Mouse (Mus musculus) heart, adult 2 months (tissue): ENCODE results near the gene Slc25a10. TPM values are rescaled to one million over a fixed set of nuclear protein-coding genes. Genes with fewer than 3 reads are reported as not detected.
"Not testable (repeated sequence)": the region's sequence is repeated elsewhere in the genome, so short reads cannot be mapped to it uniquely, and the experiment has no call there.

Source experiments
- DNase-seq, 2 experiments: peaks; one replicate each; pipeline ENCODE4 v3.0.0; 2021
- H3K27ac ChIP-seq: fragments of 200-600 bp; 2 replicates; pipeline ENCODE4 v1.8.1; 2022
- H3K27me3 ChIP-seq: fragments of 200-500 bp; 2 replicates; pipeline ENCODE4 v1.6.1; 2012; ENCODE audit warnings: mild to moderate bottlenecking, low read length, inconsistent platforms, mixed read lengths; ENCODE audit not compliant: control insufficient read depth, insufficient read depth
- H3K36me3 ChIP-seq: fragments of 200-500 bp; 2 replicates; pipeline ENCODE4 v1.6.1; 2012; ENCODE audit warnings: low read length, inconsistent platforms; ENCODE audit not compliant: control insufficient read depth, insufficient read depth
- H3K4me1 ChIP-seq: fragments of 200-500 bp; 2 replicates; pipeline ENCODE4 v1.6.1; 2011; ENCODE audit warnings: low read length; ENCODE audit not compliant: control insufficient read depth, insufficient read depth
- H3K4me3 ChIP-seq: fragments of 200-600 bp; 2 replicates; pipeline ENCODE4 v1.8.1; 2022
- H3K79me2 ChIP-seq: fragments of 200-500 bp; replicated peaks from 2 replicates; pipeline ENCODE4 v1.6.1; 2012; ENCODE audit warnings: mild to moderate bottlenecking, inconsistent platforms, low read length, moderate library complexity, mixed read lengths; ENCODE audit not compliant: control insufficient read depth, insufficient read depth
- H3K9ac ChIP-seq: fragments of 200-500 bp; 2 replicates; pipeline ENCODE4 v1.6.1; 2012; ENCODE audit warnings: low read depth, mild to moderate bottlenecking, control low read depth, inconsistent platforms, low read length, mixed read lengths
- CTCF ChIP-seq: fragments of 200-600 bp; IDR thresholded peaks from 2 replicates; pipeline ENCODE4 v1.8.1; 2022; ENCODE audit warnings: antibody characterized with exemption, mild to moderate bottlenecking, moderate library complexity
- EP300 ChIP-seq: fragments of 200-500 bp; IDR thresholded peaks from 2 replicates; pipeline ENCODE4 v1.6.1; 2011; ENCODE audit warnings: low read depth, low read length, control low read depth; ENCODE audit not compliant: insufficient read depth
- POLR2A ChIP-seq: fragments of 200-500 bp; IDR thresholded peaks from 2 replicates; pipeline ENCODE4 v1.6.1; 2011; ENCODE audit warnings: mild to moderate bottlenecking, low read depth, low read length, control low read depth; ENCODE audit not compliant: insufficient read depth
- WGBS: fragments of 180-500 bp; shearing (Covaris S2); methylation state at CpG from one replicate; pipeline ENCODE4 v1.1.7; 2018; 5-methylcytosine and 5-hydroxymethylcytosine counted together
- intact Hi-C: fragments of 180-260 bp; cut with DNase I; formaldehyde crosslinking; loops from one replicate; pipeline ENCODE4 v1.15.1; 2025
- polyA plus RNA-seq: library from polyadenylated mRNA; depleted of rRNA; stranded (reverse); fragments of >200 nt; gene quantifications from 2 replicates; pipeline ENCODE4 v1.2.3, GENCODE M21; 2012
- total RNA-seq, 2 experiments: library from RNA; stranded (reverse); gene quantifications; 2 replicates each; pipeline ENCODE4 v1.2.3; 2021

Gene Slc25a10
- total and polyA plus RNA-seq, 3 experiments: 14.1 to 40.9 (median 14.6) TPM

DNA sequence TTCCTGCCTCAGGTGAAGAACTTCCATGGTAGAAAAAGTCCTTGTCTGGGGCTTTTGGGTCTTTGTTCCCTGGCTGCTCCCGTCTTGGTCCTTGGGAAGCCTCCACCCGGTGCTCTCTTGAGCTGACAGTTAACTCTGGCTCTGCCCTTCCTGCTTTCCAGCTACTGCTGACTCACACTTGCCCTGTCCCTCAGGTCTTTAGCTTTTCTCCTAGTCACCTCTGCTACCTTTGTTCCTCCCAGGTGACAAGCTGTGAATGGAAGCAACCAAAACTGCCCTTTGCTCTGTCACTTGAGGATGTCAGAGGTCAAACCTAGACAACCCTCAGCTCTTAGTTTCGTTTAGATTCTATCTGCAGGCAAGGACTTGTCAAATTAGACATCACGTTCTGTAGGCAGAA lies 18.3 kb downstream of the Slc25a10 start:
- Histone ChIP-seq H3K36me3 (no peaks in the 10 kb centered on the region), H3K4me3 (no peak overlapping the region), H3K79me2 (no peaks in the 10 kb centered on the region), H3K27ac (no peak overlapping the region), H3K27me3 (no peaks in the 10 kb centered on the region), H3K9ac (no peak overlapping the region), H3K4me1 (peaks cover 2% of the 10 kb centered on the region; the same call in 1 of the 2 replicates)
- intact Hi-C loops: loop anchor here (10.0 kb wide), 1 partner anchor 265 kb away; no protein-coding TSS in a partner anchor
- TF ChIP-seq EP300 (no peak), CTCF (no peak), POLR2A (no peak)
- 41% methylated on average over 4 of the region's 4 CpGs for WGBS
- no peak for DNase-seq

DNA sequence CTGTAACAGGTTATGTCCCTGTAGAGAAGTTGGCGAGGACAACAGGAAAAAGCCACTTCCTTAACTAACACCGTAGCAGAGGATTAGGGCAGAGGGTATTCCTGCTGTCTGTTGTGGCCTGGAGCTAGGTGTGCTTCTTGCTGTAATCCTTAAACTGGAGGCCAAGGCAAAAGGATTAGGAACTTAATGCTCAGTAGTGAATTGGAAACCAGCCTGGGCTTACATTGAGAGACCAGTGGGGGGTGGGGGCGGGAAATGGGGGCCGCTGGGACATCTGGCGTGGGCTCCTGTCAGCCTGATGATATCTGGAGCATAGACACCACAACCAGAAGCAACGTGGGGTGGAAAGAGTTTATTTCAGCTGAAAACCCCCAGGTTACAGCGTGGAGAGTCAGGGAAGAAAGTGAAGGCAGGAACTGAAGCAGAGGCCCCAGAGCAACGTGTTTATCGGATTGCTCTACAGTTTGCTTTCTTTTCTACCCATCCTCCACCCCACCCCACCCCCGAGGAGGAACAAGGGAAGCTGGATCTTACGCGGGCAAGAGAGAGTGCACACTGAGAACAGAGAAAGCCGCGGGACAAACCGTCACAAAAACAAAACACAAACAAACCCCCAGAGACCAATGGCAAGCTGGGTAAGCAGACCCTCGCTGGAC lies 18.9 kb downstream of the Slc25a10 start:
- DNase-seq: no peak
- intact Hi-C loops: loop anchor here (10.0 kb wide), 1 partner anchor 264 kb away; no protein-coding TSS in a partner anchor

DNA sequence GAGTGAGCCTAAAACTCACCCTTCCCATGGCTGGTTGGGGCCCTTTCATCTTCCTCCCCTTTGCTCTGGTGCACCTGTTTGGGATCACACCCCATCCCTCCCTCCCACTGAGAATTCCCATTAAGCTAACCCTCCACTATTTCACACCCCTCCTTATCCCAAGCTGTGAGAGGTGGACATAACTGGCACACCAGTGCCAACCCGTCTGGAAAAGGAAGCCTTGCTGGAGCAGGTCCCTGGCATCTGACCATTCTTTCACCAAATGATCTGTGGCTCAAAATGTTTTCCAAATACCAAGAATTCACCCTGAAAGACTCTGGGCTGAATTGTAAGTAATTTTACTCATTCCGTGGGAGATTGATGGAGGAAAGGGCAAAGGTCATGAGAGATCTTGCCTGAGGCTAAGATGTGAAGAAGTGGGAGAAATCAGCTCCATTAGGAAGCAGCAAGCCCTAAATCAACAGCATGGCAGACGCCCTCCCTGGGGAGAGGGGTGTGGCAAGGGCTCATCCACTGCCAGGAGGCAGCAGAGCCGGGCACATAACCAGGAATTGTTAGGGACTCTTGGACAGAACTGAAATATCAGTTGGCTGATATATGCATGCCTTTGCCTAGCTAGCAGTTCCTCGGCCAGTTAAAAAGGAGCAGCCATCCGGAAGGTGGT lies 21.3 kb downstream of the Slc25a10 start:
- DNase-seq: no peak
- Histone ChIP-seq H3K27me3 (no peaks in the 10 kb centered on the region), H3K9ac (no peak overlapping the region), H3K36me3 (no peaks in the 10 kb centered on the region), H3K4me1 (peaks cover 2% of the 10 kb centered on the region; the same call in 1 of the 2 replicates), H3K79me2 (no peaks in the 10 kb centered on the region), H3K4me3 (no peak overlapping the region), H3K27ac (no peak overlapping the region)
- TF ChIP-seq EP300: no peak
- no peak for TF ChIP-seq POLR2A
- no peak for TF ChIP-seq CTCF
- 45% methylated on average over 6 of the region's 6 CpGs for WGBS
- intact Hi-C loops: loop anchor here (10.0 kb wide), 1 partner anchor 262 kb away; no protein-coding TSS in a partner anchor

More for the DNA sequence above, 18.9 kb downstream of the Slc25a10 start:
- Histone ChIP-seq H3K79me2 (no peaks in the 10 kb centered on the region), H3K4me3 (peak overlapping the region; percentile 22), H3K27ac (no peak overlapping the region), H3K36me3 (no peaks in the 10 kb centered on the region), H3K4me1 (peaks cover 2% of the 10 kb centered on the region; the same call in 1 of the 2 replicates), H3K9ac (peak overlapping the region; percentile 54), H3K27me3 (no peaks in the 10 kb centered on the region)
- TF ChIP-seq POLR2A: no peak
- no peak for TF ChIP-seq EP300
- no peak for TF ChIP-seq CTCF
- WGBS: 15% methylated on average over 16 of the region's 16 CpGs

DNA sequence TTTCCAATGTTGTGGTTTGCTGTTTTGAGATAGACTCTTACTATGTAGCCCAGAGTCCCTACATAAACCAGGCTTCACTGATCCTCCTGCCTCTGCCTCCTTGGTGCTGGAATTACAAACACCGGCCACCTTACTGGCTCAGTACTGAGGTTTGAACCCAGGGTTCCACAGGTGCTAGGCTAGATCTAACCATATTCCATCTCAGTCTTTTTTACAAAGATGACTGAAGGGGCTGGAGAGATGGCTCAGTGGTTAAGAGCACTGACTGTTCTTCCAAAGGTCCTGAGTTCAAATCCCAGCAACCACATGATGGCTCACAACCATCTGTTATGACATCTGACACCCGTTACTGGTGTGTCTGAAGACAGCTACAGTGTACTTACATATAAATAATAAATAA lies 22.6 kb downstream of the Slc25a10 start:
- intact Hi-C loops: loop anchor here (2.0 to 10.0 kb wide), 4 partner anchors 25 to 261 kb away; partner anchors contain the start of genes Cenpx and Lrrc45
- H3K4me1 ChIP-seq, H3K79me2 ChIP-seq, H3K9ac ChIP-seq, DNase-seq, H3K27ac ChIP-seq, H3K4me3 ChIP-seq, H3K36me3 ChIP-seq, H3K27me3 ChIP-seq: not testable (repeated sequence)
- WGBS: 88% methylated on average over 2 of the region's 2 CpGs

DNA sequence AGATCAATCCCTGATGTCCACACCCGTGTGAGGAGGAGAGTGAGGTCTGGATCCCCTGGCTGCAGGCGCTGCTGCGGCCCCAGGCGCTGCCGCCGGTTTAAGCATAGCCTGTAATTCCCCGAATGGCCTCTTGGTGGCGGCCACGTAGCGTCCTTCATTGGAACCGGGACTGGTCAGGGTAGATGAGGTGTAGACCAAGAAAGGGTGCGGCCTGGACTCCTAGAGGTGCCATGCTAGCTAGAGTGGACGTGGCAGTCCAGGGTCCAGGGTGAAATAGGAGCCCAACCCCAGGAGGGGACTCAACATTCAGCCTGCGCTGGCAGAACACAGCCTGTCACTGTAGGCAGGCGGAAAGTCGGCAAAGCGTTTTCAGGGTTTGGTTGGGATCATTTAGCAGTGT lies 24.0 kb downstream of the Slc25a10 start:
- Histone ChIP-seq H3K36me3 (peaks cover 3% of the 10 kb centered on the region; the same call in 1 of the 2 replicates), H3K4me3 (no peak overlapping the region), H3K27me3 (no peaks in the 10 kb centered on the region), H3K79me2 (no peaks in the 10 kb centered on the region), H3K4me1 (peaks cover 12% of the 10 kb centered on the region), H3K9ac (no peak overlapping the region), H3K27ac (no peak overlapping the region)
- 20% methylated on average over 17 of the region's 17 CpGs for WGBS
- TF ChIP-seq POLR2A (no peak), EP300 (peak; percentile 95), CTCF (peak; percentile 100; the same call in 1 of the 2 replicates)
- intact Hi-C loops: loop anchor here (1.0 to 10.0 kb wide), 5 partner anchors 27 to 259 kb away; partner anchors contain the start of genes Cenpx and Lrrc45
- peak; percentile 86 to 94 for DNase-seq

DNA sequence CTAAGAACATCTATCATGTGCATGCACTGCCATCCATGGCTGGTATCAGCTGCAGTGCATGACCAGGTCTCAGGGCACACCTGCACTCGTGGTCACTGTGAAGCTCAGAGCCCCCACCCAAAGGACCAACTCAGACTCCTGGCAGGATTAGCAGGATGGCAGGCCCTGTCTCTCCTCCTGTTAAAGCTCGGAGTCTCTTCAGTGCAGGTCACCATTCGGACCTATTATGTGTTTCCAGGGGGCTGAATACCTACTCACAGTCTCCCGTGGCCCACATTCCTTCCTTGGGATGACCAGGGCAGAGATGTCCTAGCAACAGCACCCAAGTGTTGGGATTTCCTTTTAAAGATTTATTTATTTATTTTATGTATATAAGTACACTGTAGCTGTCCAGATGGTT lies 25.5 kb downstream of the Slc25a10 start:
- Histone ChIP-seq H3K4me1 (peaks cover 14% of the 10 kb centered on the region), H3K9ac (no peak overlapping the region), H3K36me3 (peaks cover 3% of the 10 kb centered on the region; the same call in 1 of the 2 replicates), H3K79me2 (no peaks in the 10 kb centered on the region), H3K4me3 (no peak overlapping the region), H3K27ac (no peak overlapping the region), H3K27me3 (no peaks in the 10 kb centered on the region)
- no peak for TF ChIP-seq EP300
- no peak for TF ChIP-seq CTCF
- no peak for TF ChIP-seq POLR2A
- 86% methylated on average over 4 of the region's 4 CpGs for WGBS
- intact Hi-C loops: loop anchor here (10.0 kb wide), 1 partner anchor 258 kb away; no protein-coding TSS in a partner anchor
- no peak for DNase-seq
